Mouse (Mus musculus): ENCODE results near the gene Prkacb.

- TF ChIP-seq CTCF (IDR thresholded peaks at IDR 0.05; ENCODE audit: low read depth, low read length) (no peak), POLR2AphosphoS5 (IDR thresholded peaks at IDR 0.05; ENCODE audit: insufficient replicate concordance, low read depth, low read length) (no peak), GATA1 (IDR thresholded peaks at IDR 0.05; ENCODE audit: borderline replicate concordance, low read length) (no peak), GATA2 (IDR thresholded peaks at IDR 0.05; ENCODE audit: borderline replicate concordance, low read depth, low read length) (no peak), TAL1 (conservative IDR thresholded peaks at IDR 0.05; ENCODE audit: low read depth, low read length) (no peak)
Measured at GRCm38 (mm10) chr3:146741158-146741557, 71.6 kb downstream of the Prkacb start.

Measured in G1E (cell line).